Mouse (Mus musculus): ENCODE measurements around the gene Itgb1bp1. TPM values are rescaled to one million over a fixed set of nuclear protein-coding genes. Genes with fewer than 3 reads are reported as not detected.

The Itgb1bp1 gene
- polyA plus RNA-seq, 1 experiment from 2014 or later: 54.2 TPM

GRCm38 (mm10) chr12:21322296-21322695, 36.2 kb upstream of the Itgb1bp1 start:
- Histone ChIP-seq H3K27ac (replicated peaks) (no peak overlapping the region), H3K27me3 (no peaks in the 10 kb centered on the region), H3K4me1 (peaks cover 2% of the 10 kb centered on the region; the same call in 1 of the 2 replicates), H3K4me2 (replicated peaks) (no peak overlapping the region), H3K4me3 (replicated peaks) (no peak overlapping the region), H3K9ac (no peak overlapping the region), H3K36me3 (peaks cover 65% of the 10 kb centered on the region), H3K9me3 (replicated peaks) (no peaks in the 10 kb centered on the region)
- no peak for ATAC-seq (ENCODE audit: insufficient number of reproducible peaks, low FRiP score, low TSS enrichment, low read depth)
- WGBS: 87% methylated on average over 4 of the region's 4 CpGs

GRCm38 (mm10) chr12:21321170-21321569, 35.1 kb upstream of the Itgb1bp1 start:
- 85% methylated on average over 9 of the region's 9 CpGs for WGBS
- Histone ChIP-seq H3K9me3 (replicated peaks) (no peaks in the 10 kb centered on the region), H3K4me3 (replicated peaks) (no peak overlapping the region), H3K4me2 (replicated peaks) (no peak overlapping the region), H3K9ac (no peak overlapping the region), H3K27ac (replicated peaks) (no peak overlapping the region), H3K4me1 (peaks cover 8% of the 10 kb centered on the region; the same call in 1 of the 2 replicates), H3K36me3 (peaks cover 54% of the 10 kb centered on the region), H3K27me3 (no peaks in the 10 kb centered on the region)
- no peak for ATAC-seq (ENCODE audit: insufficient number of reproducible peaks, low FRiP score, low TSS enrichment, low read depth)

- Histone ChIP-seq H3K9me3 (replicated peaks) (no peaks in the 10 kb centered on the region), H3K27ac (replicated peaks) (no peak overlapping the region), H3K36me3 (peaks cover 52% of the 10 kb centered on the region), H3K4me3 (replicated peaks) (no peak overlapping the region), H3K4me2 (replicated peaks) (no peak overlapping the region), H3K9ac (no peak overlapping the region), H3K4me1 (peaks cover 8% of the 10 kb centered on the region; the same call in 1 of the 2 replicates), H3K27me3 (no peaks in the 10 kb centered on the region)
- no peak for ATAC-seq (ENCODE audit: insufficient number of reproducible peaks, low FRiP score, low TSS enrichment, low read depth)
- 80% methylated on average over 4 of the region's 4 CpGs for WGBS
Observed at GRCm38 (mm10) chr12:21320317-21320716, 34.2 kb upstream of the Itgb1bp1 start.

GRCm38 (mm10) chr12:21318143-21318895, 32.2 kb upstream of the Itgb1bp1 start:
- H3K9me3 ChIP-seq (replicated peaks): no peaks in the 10 kb centered on the region
- no peak for ATAC-seq (ENCODE audit: insufficient number of reproducible peaks, low FRiP score, low TSS enrichment, low read depth)
- no peak overlapping the region for H3K27ac ChIP-seq (replicated peaks)
- H3K4me3 ChIP-seq (replicated peaks): no peak overlapping the region
- WGBS: 77% methylated on average over 12 of the region's 12 CpGs
- no peak overlapping the region for H3K4me2 ChIP-seq (replicated peaks)
- peaks cover 56% of the 10 kb centered on the region for H3K36me3 ChIP-seq
- H3K9ac ChIP-seq: no peak overlapping the region
- H3K4me1 ChIP-seq: peaks cover 8% of the 10 kb centered on the region; the same call in 1 of the 2 replicates
- H3K27me3 ChIP-seq: no peaks in the 10 kb centered on the region

- Histone ChIP-seq H3K27ac (replicated peaks) (peak overlapping the region; percentile 81; the same call in 1 of the 2 replicates), H3K36me3 (peaks cover 52% of the 10 kb centered on the region), H3K9me3 (replicated peaks) (no peaks in the 10 kb centered on the region), H3K4me2 (replicated peaks) (peak overlapping the region; percentile 67), H3K27me3 (no peaks in the 10 kb centered on the region), H3K4me1 (peaks cover 8% of the 10 kb centered on the region; the same call in 1 of the 2 replicates), H3K4me3 (replicated peaks) (peak overlapping the region; percentile 73), H3K9ac (peak overlapping the region; percentile 61; the same call in 1 of the 2 replicates)
- ATAC-seq (ENCODE audit: insufficient number of reproducible peaks, low FRiP score, low TSS enrichment, low read depth): no peak
- 21% methylated on average over 7 of the region's 7 CpGs for WGBS
Observed at GRCm38 (mm10) chr12:21316869-21317265, 30.8 kb upstream of the Itgb1bp1 start.

- 2% methylated on average over 59 of the region's 59 CpGs for WGBS
- H3K36me3 ChIP-seq: peaks cover 54% of the 10 kb centered on the region
Observed at GRCm38 (mm10) chr12:21315923-21316868, 30.1 kb upstream of the Itgb1bp1 start, which contains the start of gene Iah1. Gene Iah1, plus strand, starts transcription at chr12:21316389.

GRCm38 (mm10) chr12:21312201-21312600, 26.1 kb upstream of the Itgb1bp1 start:
- no peak for ATAC-seq (ENCODE audit: insufficient number of reproducible peaks, low FRiP score, low TSS enrichment, low read depth)
- no peak overlapping the region for H3K9ac ChIP-seq
- no peaks in the 10 kb centered on the region for H3K27me3 ChIP-seq
- H3K9me3 ChIP-seq (replicated peaks): no peaks in the 10 kb centered on the region
- H3K4me1 ChIP-seq: peaks cover 4% of the 10 kb centered on the region; the same call in 1 of the 2 replicates
- no peak overlapping the region for H3K4me3 ChIP-seq (replicated peaks)
- H3K27ac ChIP-seq (replicated peaks): no peak overlapping the region
- peaks cover 77% of the 10 kb centered on the region for H3K36me3 ChIP-seq
- 84% methylated on average over 5 of the region's 5 CpGs for WGBS
- no peak overlapping the region for H3K4me2 ChIP-seq (replicated peaks)

More at GRCm38 (mm10) chr12:21315923-21316868, 30.1 kb upstream of the Itgb1bp1 start, which contains the start of gene Iah1:
- ATAC-seq (ENCODE audit: insufficient number of reproducible peaks, low FRiP score, low TSS enrichment, low read depth): peak; percentile 92
- Histone ChIP-seq H3K27ac (replicated peaks) (peak within 1 kb of the TSS; percentile 81), H3K4me1 (peaks cover 8% of the 10 kb centered on the region; the same call in 1 of the 2 replicates), H3K9ac (peak within 1 kb of the TSS; percentile 61), H3K9me3 (replicated peaks) (no peaks in the 10 kb centered on the region), H3K4me2 (replicated peaks) (peak within 1 kb of the TSS; percentile 67), H3K27me3 (no peaks in the 10 kb centered on the region), H3K4me3 (replicated peaks) (peak within 1 kb of the TSS; percentile 73)

GRCm38 (mm10) chr12:21306721-21307120, 20.6 kb upstream of the Itgb1bp1 start:
- Histone ChIP-seq H3K4me3 (replicated peaks) (no peak overlapping the region), H3K9ac (no peak overlapping the region), H3K36me3 (peaks cover 93% of the 10 kb centered on the region), H3K27me3 (no peaks in the 10 kb centered on the region), H3K9me3 (replicated peaks) (no peaks in the 10 kb centered on the region), H3K4me2 (replicated peaks) (no peak overlapping the region), H3K27ac (replicated peaks) (no peak overlapping the region), H3K4me1 (no peaks in the 10 kb centered on the region)
- WGBS: 77% methylated on average over 4 of the region's 4 CpGs
- ATAC-seq (ENCODE audit: insufficient number of reproducible peaks, low FRiP score, low TSS enrichment, low read depth): no peak

- Histone ChIP-seq H3K27me3 (no peaks in the 10 kb centered on the region), H3K4me2 (replicated peaks) (no peak overlapping the region), H3K4me3 (replicated peaks) (no peak overlapping the region), H3K4me1 (no peaks in the 10 kb centered on the region), H3K9me3 (replicated peaks) (no peaks in the 10 kb centered on the region), H3K9ac (no peak overlapping the region), H3K27ac (replicated peaks) (no peak overlapping the region), H3K36me3 (peaks cover 92% of the 10 kb centered on the region)
- no peak for ATAC-seq (ENCODE audit: insufficient number of reproducible peaks, low FRiP score, low TSS enrichment, low read depth)
- WGBS: 85% methylated on average over 4 of the region's 4 CpGs
Observed at GRCm38 (mm10) chr12:21305741-21306140, 19.7 kb upstream of the Itgb1bp1 start.

- Histone ChIP-seq H3K9ac (no peak overlapping the region), H3K9me3 (replicated peaks) (no peaks in the 10 kb centered on the region), H3K4me2 (replicated peaks) (no peak overlapping the region), H3K27me3 (no peaks in the 10 kb centered on the region), H3K4me3 (replicated peaks) (no peak overlapping the region), H3K4me1 (no peaks in the 10 kb centered on the region), H3K27ac (replicated peaks) (no peak overlapping the region), H3K36me3 (peaks cover 88% of the 10 kb centered on the region)
- 85% methylated on average over 5 of the region's 5 CpGs for WGBS
- ATAC-seq (ENCODE audit: insufficient number of reproducible peaks, low FRiP score, low TSS enrichment, low read depth): no peak
Observed at GRCm38 (mm10) chr12:21302361-21302783, 16.3 kb upstream of the Itgb1bp1 start.

GRCm38 (mm10) chr12:21301932-21302331, 15.8 kb upstream of the Itgb1bp1 start:
- Histone ChIP-seq H3K27ac (replicated peaks) (no peak overlapping the region), H3K4me2 (replicated peaks) (no peak overlapping the region), H3K36me3 (peaks cover 88% of the 10 kb centered on the region), H3K27me3 (no peaks in the 10 kb centered on the region), H3K4me3 (replicated peaks) (no peak overlapping the region), H3K9ac (no peak overlapping the region), H3K9me3 (replicated peaks) (no peaks in the 10 kb centered on the region), H3K4me1 (no peaks in the 10 kb centered on the region)
- WGBS: 83% methylated on average over 8 of the region's 8 CpGs
- ATAC-seq (ENCODE audit: insufficient number of reproducible peaks, low FRiP score, low TSS enrichment, low read depth): no peak
